ENCODE assay signal across 8 mouse cellular contexts in genomic region chr14:61172548-61173158, GRCm38 (mm10). TPM values are rescaled to one million over a fixed set of nuclear protein-coding genes. Genes with fewer than 3 reads are reported as not detected.
DNase-seq lines count a peak whose midpoint lies in the region; ATAC-seq lines count a peak whose summit lies in the region.

No protein-coding gene starts in this region.

- no peaks in the 10 kb centered on the region for H3K36me3 ChIP-seq in hindbrain, embryonic 12.5 days

- WGBS in hindbrain, embryonic 12.5 days: 1% methylated on average over 39 of the region's 52 CpGs

- no peaks in the 10 kb centered on the region for H3K9me3 ChIP-seq in hindbrain, embryonic 12.5 days (replicated peaks)

- peak overlapping the region; percentile 83 for H3K4me3 ChIP-seq in hindbrain, embryonic 12.5 days

- peak; percentile 100 for DNase-seq in Muller cell, postnatal 12 days (ENCODE audit: inconsistent ontology term)
- peak; percentile 100 for DNase-seq in cerebellum, adult 9-11 months
- DNase-seq in frontal cortex, postnatal 10 days (ENCODE audit: low spot score in 2 of 2): peak; percentile 98 to 99
- DNase-seq in layer of hippocampus, postnatal 14 days (ENCODE audit: low spot score in 2 of 2): peak; percentile 96 to 98
- DNase-seq in lung, postnatal 14 days: peak; percentile 99
- DNase-seq in retina, embryonic 14.5 days (ENCODE audit: low spot score): peak; percentile 100
- DNase-seq in thymus, postnatal 4 days: peak; percentile 100

- ATAC-seq in hindbrain, embryonic 12.5 days (ENCODE audit: low FRiP score): peak; percentile 99

- peak overlapping the region; percentile 88 for H3K9ac ChIP-seq in hindbrain, embryonic 12.5 days

- H3K27me3 ChIP-seq in hindbrain, embryonic 12.5 days: peaks cover 11% of the 10 kb centered on the region

- H3K4me1 ChIP-seq in hindbrain, embryonic 12.5 days: peaks cover 17% of the 10 kb centered on the region

- peak overlapping the region; percentile 63 for H3K4me2 ChIP-seq in hindbrain, embryonic 12.5 days (replicated peaks)

- peak overlapping the region; percentile 94 for H3K27ac ChIP-seq in hindbrain, embryonic 12.5 days

RNA-seq across cellular contexts. Expression of gene Sacs, which starts 34.4 kb away (rescaled TPM):
- 7.1 and 8.3 TPM in 2 replicates for polyA plus RNA-seq in hindbrain, embryonic 12.5 days (2016; fragmentation: Nextera tagmentation; extraction: Ambion mirVana)
- total RNA-seq in layer of hippocampus, postnatal 14 days (2021): 10 to 100 TPM; 52.8 to 57.3 TPM

Comparison
In these comparisons a context has a peak if more than half of its experiments do, and no peak if none do; other contexts are left out.
1. Peak in every context shown above with its lines: DNase-seq, ATAC-seq, H3K4me3 ChIP-seq and H3K27ac ChIP-seq.